Mouse (Mus musculus): ENCODE data around the gene B3galt4. TPM values are rescaled to one million over a fixed set of nuclear protein-coding genes. Genes with fewer than 3 reads are reported as not detected.
A peak's percentile ranks its signal among the peaks of the same experiment; 100 is the strongest.

B3galt4 gene
- polyA plus RNA-seq, 1 experiment from 2014 or later: 16.1 TPM

DNA sequence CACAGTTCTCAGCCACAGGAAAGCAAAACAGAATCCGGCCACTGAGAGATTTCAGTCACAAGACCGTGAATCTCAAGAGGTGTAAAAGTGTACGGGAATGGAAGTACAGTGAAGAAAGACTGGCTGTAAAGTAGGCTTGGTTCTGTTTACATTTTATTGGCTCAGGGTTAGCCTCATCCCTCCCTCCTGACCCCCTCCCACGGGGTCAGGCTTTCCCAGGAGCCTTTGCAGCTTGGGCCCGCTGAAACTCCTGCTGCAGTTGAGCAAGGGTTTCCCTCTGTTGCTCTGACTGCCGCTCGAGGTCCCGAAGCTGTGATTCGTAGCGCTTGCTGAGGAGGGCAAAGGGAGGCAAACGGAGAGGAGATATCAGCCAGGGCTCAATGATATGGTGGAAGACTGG, 12.5 kb downstream of the B3galt4 start:
- Histone ChIP-seq H3K9ac (ENCODE audit: low read depth, low read length) (no peak overlapping the region), H3K4me1 (ENCODE audit: control insufficient read depth, insufficient read depth, low read depth, low read length) (peaks cover 22% of the 10 kb centered on the region), H3K27ac (ENCODE audit: low read depth, low read length) (no peak overlapping the region), H3K9me3 (ENCODE audit: control insufficient read depth, low read length) (no peaks in the 10 kb centered on the region), H3K4me2 (ENCODE audit: low read length) (no peak overlapping the region), H3K4me3 (ENCODE audit: low read length) (no peak overlapping the region), H3K36me3 (ENCODE audit: control insufficient read depth, insufficient read depth, low read length) (peaks cover 19% of the 10 kb centered on the region), H3K27me3 (replicated peaks; ENCODE audit: control insufficient read depth, insufficient read depth, low read length) (no peaks in the 10 kb centered on the region)
- WGBS: 80% methylated on average over 11 of the region's 11 CpGs
- ATAC-seq: no peak

DNA sequence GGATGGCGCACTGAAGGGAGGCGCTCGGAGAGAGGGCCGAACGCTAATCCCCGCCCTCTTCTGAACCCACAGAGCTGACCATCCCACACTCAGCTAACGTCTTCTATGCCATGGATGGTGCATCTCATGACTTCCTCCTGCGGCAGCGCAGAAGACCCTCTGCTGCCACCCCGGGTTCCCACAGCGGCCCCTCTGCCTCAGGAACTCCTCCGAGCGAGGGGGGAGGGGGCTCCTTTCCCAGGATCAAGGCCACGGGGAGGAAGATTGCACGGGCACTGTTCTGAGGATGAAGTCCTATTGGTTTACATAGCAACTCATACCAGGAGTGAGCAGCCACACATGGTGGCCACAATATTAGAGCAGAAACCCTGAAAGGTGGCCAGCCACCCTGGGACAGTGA, 14.3 kb downstream of the B3galt4 start:
- no peak overlapping the region for H3K4me3 ChIP-seq (ENCODE audit: low read length)
- H3K36me3 ChIP-seq (ENCODE audit: control insufficient read depth, insufficient read depth, low read length): peaks cover 22% of the 10 kb centered on the region
- peaks cover 22% of the 10 kb centered on the region for H3K4me1 ChIP-seq (ENCODE audit: control insufficient read depth, insufficient read depth, low read depth, low read length)
- H3K27ac ChIP-seq (ENCODE audit: low read depth, low read length): no peak overlapping the region
- no peak overlapping the region for H3K4me2 ChIP-seq (ENCODE audit: low read length)
- no peak for ATAC-seq
- no peaks in the 10 kb centered on the region for H3K9me3 ChIP-seq (ENCODE audit: control insufficient read depth, low read length)
- no peaks in the 10 kb centered on the region for H3K27me3 ChIP-seq (replicated peaks; ENCODE audit: control insufficient read depth, insufficient read depth, low read length)
- 84% methylated on average over 15 of the region's 15 CpGs for WGBS
- H3K9ac ChIP-seq (ENCODE audit: low read depth, low read length): no peak overlapping the region

DNA sequence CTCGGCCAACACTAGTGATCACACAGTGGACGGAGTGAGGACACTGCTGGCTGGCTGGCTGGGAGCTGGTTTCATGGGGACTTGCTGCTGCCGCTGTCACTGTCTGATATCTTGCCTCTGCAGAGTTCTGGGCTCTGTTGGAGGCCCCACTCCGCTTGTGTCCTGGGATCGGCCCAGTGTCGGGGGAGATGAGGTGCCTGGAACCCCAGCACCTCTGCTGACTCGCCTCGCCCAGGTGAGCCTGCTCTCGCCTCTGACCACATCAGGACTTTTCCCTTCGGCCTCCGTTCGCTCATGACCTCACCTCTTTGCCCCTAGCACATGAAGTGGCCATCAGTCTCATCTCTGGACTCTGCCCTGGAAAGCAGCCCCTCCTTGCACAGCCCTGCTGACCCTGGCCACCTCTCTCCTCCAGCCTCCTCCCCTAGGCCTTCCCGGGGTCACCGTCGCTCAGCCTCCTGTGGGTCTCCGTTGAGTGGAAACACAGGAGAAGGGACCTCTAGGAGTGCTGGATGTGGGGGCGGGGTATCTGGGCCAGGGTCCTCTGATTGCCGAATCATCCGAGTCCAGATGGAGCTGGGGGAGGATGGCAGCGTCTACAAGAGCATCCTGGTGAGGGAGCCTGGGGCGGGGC, 15.7 kb downstream of the B3galt4 start:
- Histone ChIP-seq H3K36me3 (ENCODE audit: control insufficient read depth, insufficient read depth, low read length) (peaks cover 22% of the 10 kb centered on the region), H3K4me3 (ENCODE audit: low read length) (no peak overlapping the region), H3K9me3 (ENCODE audit: control insufficient read depth, low read length) (no peaks in the 10 kb centered on the region), H3K27me3 (replicated peaks; ENCODE audit: control insufficient read depth, insufficient read depth, low read length) (no peaks in the 10 kb centered on the region), H3K4me2 (ENCODE audit: low read length) (no peak overlapping the region), H3K27ac (ENCODE audit: low read depth, low read length) (no peak overlapping the region), H3K4me1 (ENCODE audit: control insufficient read depth, insufficient read depth, low read depth, low read length) (peaks cover 17% of the 10 kb centered on the region), H3K9ac (ENCODE audit: low read depth, low read length) (no peak overlapping the region)
- no peak for ATAC-seq
- WGBS: 89% methylated on average over 21 of the region's 21 CpGs

DNA sequence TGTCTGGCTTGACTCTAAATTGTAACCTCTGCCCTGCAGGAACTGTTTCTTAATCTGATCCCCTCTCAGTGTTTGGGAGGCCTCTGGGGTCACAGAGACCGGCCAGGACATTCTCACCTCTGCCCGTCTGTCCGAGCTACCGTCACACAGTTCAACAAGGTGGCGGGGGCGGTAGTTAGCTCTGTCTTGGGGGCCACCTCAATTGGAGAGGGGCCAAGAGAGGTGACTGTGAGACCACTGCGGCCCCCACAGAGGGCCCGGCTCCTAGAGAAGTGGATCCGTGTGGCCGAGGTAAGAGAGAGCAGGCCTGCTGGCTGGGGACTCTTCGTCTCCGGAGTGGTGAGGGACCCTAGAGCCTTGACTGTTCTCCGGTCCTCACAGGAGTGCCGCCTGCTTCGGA, 18.3 kb downstream of the B3galt4 start:
- no peaks in the 10 kb centered on the region for H3K9me3 ChIP-seq (ENCODE audit: control insufficient read depth, low read length)
- H3K36me3 ChIP-seq (ENCODE audit: control insufficient read depth, insufficient read depth, low read length): peaks cover 18% of the 10 kb centered on the region
- no peak overlapping the region for H3K4me2 ChIP-seq (ENCODE audit: low read length)
- H3K4me1 ChIP-seq (ENCODE audit: control insufficient read depth, insufficient read depth, low read depth, low read length): peaks cover 12% of the 10 kb centered on the region
- no peak overlapping the region for H3K9ac ChIP-seq (ENCODE audit: low read depth, low read length)
- no peak overlapping the region for H3K4me3 ChIP-seq (ENCODE audit: low read length)
- no peak for ATAC-seq
- no peak overlapping the region for H3K27ac ChIP-seq (ENCODE audit: low read depth, low read length)
- 95% methylated on average over 14 of the region's 15 CpGs for WGBS
- no peaks in the 10 kb centered on the region for H3K27me3 ChIP-seq (replicated peaks; ENCODE audit: control insufficient read depth, insufficient read depth, low read length)

DNA sequence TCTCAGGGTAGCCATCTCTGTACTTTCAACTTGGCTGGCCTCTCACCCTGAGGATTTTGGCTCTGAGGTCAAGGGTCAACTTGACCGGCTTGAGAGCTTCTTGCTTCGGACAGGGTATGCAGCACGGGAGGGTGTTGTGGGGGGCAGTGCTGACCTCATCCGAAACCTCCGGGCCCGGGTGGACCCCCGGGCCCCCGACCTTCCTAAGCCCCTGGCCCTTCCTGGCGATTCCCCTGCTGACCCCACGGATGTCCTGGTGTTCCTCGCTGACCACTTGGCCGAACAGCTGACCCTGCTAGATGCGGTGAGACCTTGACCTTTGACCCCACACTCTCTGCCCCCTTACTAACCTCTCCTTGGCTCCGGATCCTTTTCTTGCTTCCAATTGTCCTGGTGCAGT, 18.8 kb downstream of the B3galt4 start:
- Histone ChIP-seq H3K4me2 (ENCODE audit: low read length) (no peak overlapping the region), H3K4me1 (ENCODE audit: control insufficient read depth, insufficient read depth, low read depth, low read length) (peaks cover 12% of the 10 kb centered on the region), H3K36me3 (ENCODE audit: control insufficient read depth, insufficient read depth, low read length) (peaks cover 17% of the 10 kb centered on the region), H3K9me3 (ENCODE audit: control insufficient read depth, low read length) (no peaks in the 10 kb centered on the region), H3K27ac (ENCODE audit: low read depth, low read length) (no peak overlapping the region), H3K9ac (ENCODE audit: low read depth, low read length) (no peak overlapping the region), H3K4me3 (ENCODE audit: low read length) (no peak overlapping the region), H3K27me3 (replicated peaks; ENCODE audit: control insufficient read depth, insufficient read depth, low read length) (no peaks in the 10 kb centered on the region)
- no peak for ATAC-seq
- WGBS: 84% methylated on average over 14 of the region's 14 CpGs

DNA sequence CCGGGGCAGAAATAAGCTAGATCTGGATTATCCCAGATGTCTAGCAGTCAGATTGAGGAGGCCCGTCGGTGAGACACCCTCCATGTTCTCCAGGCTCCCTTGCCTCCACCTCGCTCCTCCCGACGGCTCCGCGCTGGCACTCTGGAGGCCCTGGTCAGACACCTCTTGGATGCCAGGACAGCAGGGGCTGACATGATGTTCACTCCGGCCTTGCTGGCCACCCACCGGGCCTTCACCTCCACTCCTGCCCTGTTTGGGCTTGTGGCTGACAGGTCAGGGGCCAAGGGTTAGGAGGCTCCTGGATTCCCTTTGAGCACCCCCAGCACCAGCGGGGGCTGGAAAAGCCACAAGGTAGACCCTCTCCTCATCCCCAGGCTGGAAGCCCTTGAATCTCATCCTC, 19.3 kb downstream of the B3galt4 start:
- no peak overlapping the region for H3K4me2 ChIP-seq (ENCODE audit: low read length)
- H3K27ac ChIP-seq (ENCODE audit: low read depth, low read length): no peak overlapping the region
- H3K36me3 ChIP-seq (ENCODE audit: control insufficient read depth, insufficient read depth, low read length): peaks cover 14% of the 10 kb centered on the region
- no peaks in the 10 kb centered on the region for H3K9me3 ChIP-seq (ENCODE audit: control insufficient read depth, low read length)
- H3K9ac ChIP-seq (ENCODE audit: low read depth, low read length): no peak overlapping the region
- no peaks in the 10 kb centered on the region for H3K27me3 ChIP-seq (replicated peaks; ENCODE audit: control insufficient read depth, insufficient read depth, low read length)
- WGBS: 89% methylated on average over 11 of the region's 11 CpGs
- H3K4me3 ChIP-seq (ENCODE audit: low read length): no peak overlapping the region
- peaks cover 12% of the 10 kb centered on the region for H3K4me1 ChIP-seq (ENCODE audit: control insufficient read depth, insufficient read depth, low read depth, low read length)
- no peak for ATAC-seq

DNA sequence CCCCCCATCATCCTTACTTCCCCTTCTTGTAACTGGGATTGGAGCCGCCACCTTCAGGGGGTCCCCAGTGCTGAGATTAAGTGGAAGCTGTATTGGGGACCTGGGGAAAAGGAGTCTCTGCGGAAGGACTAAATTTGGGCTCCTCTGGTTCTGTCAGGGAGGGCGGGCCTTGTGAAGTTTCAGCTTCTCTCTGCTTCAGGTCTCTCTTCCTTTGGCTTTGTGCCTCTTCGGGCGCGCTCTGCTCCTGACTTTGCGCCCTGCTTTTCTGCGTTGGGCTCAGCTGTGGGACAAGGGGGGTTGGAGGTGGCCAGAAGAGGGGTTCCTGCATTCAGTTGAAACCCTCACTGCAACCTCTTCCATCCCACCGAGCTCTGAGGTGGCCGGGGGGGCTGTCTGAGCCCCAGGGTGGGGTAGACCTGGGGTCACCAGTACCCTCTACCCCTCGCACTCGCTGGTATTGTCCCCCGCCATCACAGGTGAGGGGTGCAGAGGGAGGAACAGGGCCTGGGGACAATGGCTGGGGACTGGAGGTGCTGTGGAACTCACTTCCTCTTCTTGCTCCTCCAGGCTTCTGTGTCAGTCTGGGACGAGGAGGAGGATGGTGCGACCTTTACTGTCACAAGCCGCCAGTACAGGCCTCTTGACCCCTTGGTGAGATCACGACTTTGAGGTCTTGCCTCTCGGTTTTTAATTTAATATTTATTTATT, 20.0 kb downstream of the B3galt4 start:
- no peaks in the 10 kb centered on the region for H3K9me3 ChIP-seq (ENCODE audit: control insufficient read depth, low read length)
- ATAC-seq: no peak
- H3K36me3 ChIP-seq (ENCODE audit: control insufficient read depth, insufficient read depth, low read length): peaks cover 12% of the 10 kb centered on the region
- H3K9ac ChIP-seq (ENCODE audit: low read depth, low read length): peak overlapping the region; percentile 86; the same call in 1 of the 2 replicates
- H3K27me3 ChIP-seq (replicated peaks; ENCODE audit: control insufficient read depth, insufficient read depth, low read length): no peaks in the 10 kb centered on the region
- peaks cover 12% of the 10 kb centered on the region for H3K4me1 ChIP-seq (ENCODE audit: control insufficient read depth, insufficient read depth, low read depth, low read length)
- H3K4me3 ChIP-seq (ENCODE audit: low read length): peak overlapping the region; percentile 73
- no peak overlapping the region for H3K27ac ChIP-seq (ENCODE audit: low read depth, low read length)
- WGBS: 45% methylated on average over 18 of the region's 18 CpGs
- peak overlapping the region; percentile 92 for H3K4me2 ChIP-seq (ENCODE audit: low read length)

DNA sequence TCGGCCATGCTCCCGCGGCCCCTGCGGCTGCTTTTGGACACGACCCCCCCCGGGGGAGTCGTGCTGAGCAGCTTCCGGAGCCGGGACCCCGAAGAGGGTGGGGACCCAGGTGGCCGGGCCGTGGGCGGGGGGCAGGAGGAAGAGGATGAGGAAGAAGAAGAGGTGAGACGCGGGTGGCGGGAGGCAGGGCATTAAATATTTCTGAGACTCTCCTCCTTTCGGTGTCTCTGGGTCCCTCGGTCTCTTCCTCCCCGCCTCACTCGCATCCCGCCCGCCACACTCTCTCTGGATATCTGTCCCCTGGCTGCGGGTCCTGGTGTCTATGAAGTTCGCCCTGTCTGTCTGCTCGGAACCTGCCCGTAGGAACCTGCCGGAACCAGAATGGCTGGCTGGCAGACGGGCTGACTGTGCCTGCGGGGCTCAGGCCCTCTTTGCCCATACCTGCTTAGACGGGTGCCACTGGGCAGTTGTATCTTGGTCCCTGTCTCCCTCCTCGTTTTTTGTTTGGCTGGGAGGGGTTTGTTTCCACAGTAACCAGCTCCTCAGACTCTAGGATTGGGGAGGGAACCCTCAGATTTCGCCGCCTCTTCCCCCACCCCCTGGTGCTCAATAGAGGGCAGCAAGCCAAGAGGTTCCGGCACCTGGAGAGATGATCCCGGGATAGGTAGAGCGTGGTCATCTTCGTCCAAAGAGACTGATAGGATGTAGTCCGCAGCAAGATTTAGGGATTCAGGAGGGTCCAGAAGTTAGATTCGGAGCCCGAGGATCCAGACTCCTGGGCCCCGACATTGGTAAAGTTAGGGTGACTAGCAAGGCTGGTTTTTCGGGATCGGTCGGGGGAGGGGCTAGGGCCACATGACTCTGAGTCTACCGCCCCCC, 20.8 kb downstream of the B3galt4 start:
- peak; percentile 5; the same call in 1 of the 2 replicates for ATAC-seq
- Histone ChIP-seq H3K36me3 (ENCODE audit: control insufficient read depth, insufficient read depth, low read length) (peaks cover 12% of the 10 kb centered on the region), H3K9ac (ENCODE audit: low read depth, low read length) (peak overlapping the region; percentile 86), H3K4me1 (ENCODE audit: control insufficient read depth, insufficient read depth, low read depth, low read length) (peaks cover 12% of the 10 kb centered on the region), H3K27ac (ENCODE audit: low read depth, low read length) (peak overlapping the region; percentile 90), H3K4me3 (ENCODE audit: low read length) (peak overlapping the region; percentile 73), H3K27me3 (replicated peaks; ENCODE audit: control insufficient read depth, insufficient read depth, low read length) (no peaks in the 10 kb centered on the region), H3K9me3 (ENCODE audit: control insufficient read depth, low read length) (no peaks in the 10 kb centered on the region), H3K4me2 (ENCODE audit: low read length) (peak overlapping the region; percentile 92)
- WGBS: under 1% methylated on average over 44 of the region's 45 CpGs
